In the genomic region with DNA sequence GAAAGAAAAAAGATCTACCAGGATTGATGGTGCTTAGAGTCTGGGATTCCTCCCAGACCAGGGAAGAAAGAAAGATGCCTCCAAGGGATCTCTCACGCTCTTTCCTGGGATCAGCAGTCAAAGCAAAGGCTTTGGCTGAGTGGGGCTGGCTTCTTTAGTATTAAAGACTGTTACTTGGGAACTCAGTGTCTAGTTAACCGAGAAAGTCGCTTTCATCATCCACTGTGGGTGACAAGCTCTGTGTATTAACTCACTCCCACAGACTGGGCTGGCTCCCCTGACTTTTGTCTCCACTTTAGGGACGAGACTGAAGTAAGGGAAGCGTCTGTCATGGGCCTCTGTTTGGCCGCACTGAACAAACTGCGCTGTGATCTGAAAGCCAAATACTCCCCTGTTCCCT, we compare ENCODE assay signal across 14 mouse cellular contexts. TPM values are rescaled to one million over a fixed set of nuclear protein-coding genes. Genes with fewer than 3 reads are reported as not detected.
A peak's percentile ranks its signal among the peaks of the same experiment; 100 is the strongest.
DNase-seq lines count a peak whose midpoint lies in the region; ATAC-seq lines count a peak whose summit lies in the region.
"Had no signal": no experiment of that assay in that cellular context is flagged by ENCODE, and none has a peak within 500 bp of the region (broad histone marks: within the 10 kb centered on the region; RNA-seq: fewer than 3 reads in every experiment).

No protein-coding gene starts in this region.

- H3K27me3 ChIP-seq in intestine, embryonic 14.5 days (replicated peaks; ENCODE audit: control insufficient read depth, insufficient read depth, low read length), result no peaks in the 10 kb centered on the region
- H3K27me3 ChIP-seq in intestine, embryonic 16.5 days (replicated peaks; ENCODE audit: control insufficient read depth, insufficient read depth, low read length), result no peaks in the 10 kb centered on the region
- H3K27me3 ChIP-seq in lung, embryonic 16.5 days (ENCODE audit: control insufficient read depth, insufficient read depth, low read depth, low read length), result no peaks in the 10 kb centered on the region
- no peaks in the 10 kb centered on the region for H3K27me3 ChIP-seq in liver, embryonic 13.5 days

- H3K9ac ChIP-seq in intestine, embryonic 14.5 days (ENCODE audit: low read length), result no peak overlapping the region
- no peak overlapping the region for H3K9ac ChIP-seq in intestine, embryonic 16.5 days (ENCODE audit: low read depth, low read length)
- peak overlapping the region; percentile 54 for H3K9ac ChIP-seq in lung, embryonic 16.5 days (ENCODE audit: low read length)
- H3K9ac ChIP-seq in liver, embryonic 13.5 days, result peak overlapping the region; percentile 33; the same call in 1 of the 2 replicates

- no peak for ATAC-seq in intestine, embryonic 14.5 days (replicated peaks; ENCODE audit: low FRiP score, low TSS enrichment, low read depth)
- no peak for ATAC-seq in intestine, embryonic 16.5 days
- no peak for ATAC-seq in lung, embryonic 16.5 days (ENCODE audit: low read depth)
- ATAC-seq in liver, embryonic 13.5 days (ENCODE audit: low read depth), result no peak

- H3K36me3 ChIP-seq in intestine, embryonic 14.5 days (ENCODE audit: control insufficient read depth, insufficient read depth, low read length), result no peaks in the 10 kb centered on the region
- no peaks in the 10 kb centered on the region for H3K36me3 ChIP-seq in intestine, embryonic 16.5 days (ENCODE audit: control insufficient read depth, insufficient read depth, low read length)
- H3K36me3 ChIP-seq in lung, embryonic 16.5 days (ENCODE audit: control insufficient read depth, insufficient read depth, low read length), result 0 out of 2 replicates have a peak, but pooled peaks cover 2% of the 10 kb centered on the region
- H3K36me3 ChIP-seq in liver, embryonic 13.5 days, result peaks cover 6% of the 10 kb centered on the region; the same call in 1 of the 2 replicates

- H3K9me3 ChIP-seq in intestine, embryonic 14.5 days (ENCODE audit: control insufficient read depth, low read length), result no peaks in the 10 kb centered on the region
- no peaks in the 10 kb centered on the region for H3K9me3 ChIP-seq in intestine, embryonic 16.5 days (ENCODE audit: control insufficient read depth, low read length)
- H3K9me3 ChIP-seq in lung, embryonic 16.5 days (ENCODE audit: control insufficient read depth, low read length), result no peaks in the 10 kb centered on the region
- no peaks in the 10 kb centered on the region for H3K9me3 ChIP-seq in liver, embryonic 13.5 days (replicated peaks)
- H3K9me3 ChIP-seq: megakaryocyte, embryonic 14.5 days had no signal

- peaks cover 10% of the 10 kb centered on the region; the same call in 1 of the 2 replicates for H3K4me1 ChIP-seq in intestine, embryonic 14.5 days (replicated peaks; ENCODE audit: control insufficient read depth, insufficient read depth, low read length)
- H3K4me1 ChIP-seq in intestine, embryonic 16.5 days (ENCODE audit: control insufficient read depth, insufficient read depth, low read length), result peaks cover 14% of the 10 kb centered on the region
- H3K4me1 ChIP-seq in lung, embryonic 16.5 days (replicated peaks; ENCODE audit: control insufficient read depth, insufficient read depth, low read length), result peaks cover 21% of the 10 kb centered on the region
- H3K4me1 ChIP-seq in liver, embryonic 13.5 days (replicated peaks), result peaks cover 12% of the 10 kb centered on the region

- H3K4me3 ChIP-seq in intestine, embryonic 14.5 days (ENCODE audit: low read depth, low read length), result no peak overlapping the region
- no peak overlapping the region for H3K4me3 ChIP-seq in intestine, embryonic 16.5 days (ENCODE audit: low read length)
- H3K4me3 ChIP-seq in lung, embryonic 16.5 days (ENCODE audit: low read length), result peak overlapping the region; percentile 24
- peak overlapping the region; percentile 28 for H3K4me3 ChIP-seq in liver, embryonic 13.5 days (replicated peaks)
- H3K4me3 ChIP-seq: heart, adult 2 months; megakaryocyte, embryonic 14.5 days had no signal

- no peak overlapping the region for H3K27ac ChIP-seq in intestine, embryonic 14.5 days (ENCODE audit: low read depth)
- no peak overlapping the region for H3K27ac ChIP-seq in intestine, embryonic 16.5 days (ENCODE audit: low read length)
- no peak overlapping the region for H3K27ac ChIP-seq in lung, embryonic 16.5 days (ENCODE audit: low read length)
- H3K27ac ChIP-seq in liver, embryonic 13.5 days, result peak overlapping the region; percentile 71

- DNase-seq in intestine, embryonic 14.5 days (ENCODE audit: low spot score), result no peak
- DNase-seq in lung, postnatal 36 days, result no peak
- no peak for DNase-seq in liver, embryonic 13.5 days
- no peak for DNase-seq in urinary bladder, postnatal 25 days (ENCODE audit: low spot score)
- no peak for DNase-seq in embryo, embryonic 10.5 days (ENCODE audit: low spot score)
- DNase-seq: cerebellum, adult 18-20 months; embryo, embryonic 11 days; heart, adult 2 months; layer of hippocampus, adult 9-11 months; right cerebral cortex, postnatal 4 days; thymus, postnatal 4 days had no signal

- 57% methylated on average over 7 of the region's 7 CpGs for WGBS in intestine, embryonic 14.5 days
- 69% methylated on average over 7 of the region's 7 CpGs for WGBS in intestine, embryonic 16.5 days
- 57% methylated on average over 7 of the region's 7 CpGs for WGBS in lung, embryonic 16.5 days
- 55% methylated on average over 7 of the region's 7 CpGs for WGBS in liver, embryonic 13.5 days (ENCODE audit: insufficient replicate concordance)

- peak overlapping the region; percentile 46 for H3K4me2 ChIP-seq in intestine, embryonic 14.5 days (ENCODE audit: low read length)
- no peak overlapping the region for H3K4me2 ChIP-seq in intestine, embryonic 16.5 days (ENCODE audit: low read depth, low read length)
- peak overlapping the region; percentile 57 for H3K4me2 ChIP-seq in lung, embryonic 16.5 days (ENCODE audit: low read depth, low read length)
- peak overlapping the region; percentile 51 for H3K4me2 ChIP-seq in liver, embryonic 13.5 days

RNA-seq across cellular contexts. Expression of a gene that starts 2.2 kb away (rescaled TPM):
- polyA plus RNA-seq in intestine, embryonic 14.5 days (2014; fragmentation: Nextera tagmentation; extraction: Ambion mirVana), result 10.8 and 13.1 TPM in 2 replicates
- polyA plus RNA-seq in intestine, embryonic 16.5 days (2015; fragmentation: Nextera tagmentation; extraction: Ambion mirVana), result 9.5 and 10.1 TPM in 2 replicates
- 24.3 and 32.0 TPM in 2 replicates for polyA plus RNA-seq in lung, embryonic 16.5 days (2015; fragmentation: Nextera tagmentation; extraction: Ambion mirVana)
- polyA plus RNA-seq in liver, embryonic 13.5 days (2015; fragmentation: Nextera tagmentation; extraction: Ambion mirVana), result 36.1 and 40.3 TPM in 2 replicates

Comparison
In these comparisons a context has a peak if more than half of its experiments do, and no peak if none do; other contexts are left out.
1. H3K4me3 ChIP-seq: peak in lung, embryonic 16.5 days (single experiment) and liver, embryonic 13.5 days (single experiment); none in intestine, embryonic 14.5 days (single experiment) and intestine, embryonic 16.5 days (single experiment).
2. H3K9ac ChIP-seq: peak in lung, embryonic 16.5 days (single experiment) and liver, embryonic 13.5 days (single experiment); none in intestine, embryonic 14.5 days (single experiment) and intestine, embryonic 16.5 days (single experiment).